In the genomic region with DNA sequence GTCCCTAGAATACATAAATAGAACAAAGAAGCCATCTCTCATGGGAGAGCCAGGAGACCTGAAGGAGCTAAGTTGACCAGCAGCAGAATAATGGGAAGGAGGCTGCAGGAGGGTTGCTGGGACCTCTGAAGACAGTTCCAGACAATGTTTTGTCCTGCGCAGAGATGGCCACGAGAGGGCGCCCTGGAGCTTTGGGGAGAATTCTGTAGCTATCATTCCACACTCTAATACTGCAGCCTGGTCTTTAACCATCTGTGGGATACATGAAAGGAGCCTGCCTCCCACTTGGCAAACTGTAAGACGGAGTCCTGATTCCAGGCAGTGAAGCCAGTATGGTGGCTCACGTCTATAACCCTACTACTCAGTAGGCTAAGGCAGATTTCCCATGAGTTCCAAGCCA, we compare ENCODE assay signal across 9 mouse cellular contexts. TPM values are rescaled to one million over a fixed set of nuclear protein-coding genes. Genes with fewer than 3 reads are reported as not detected.
A peak's percentile ranks its signal among the peaks of the same experiment; 100 is the strongest.
DNase-seq lines count a peak whose midpoint lies in the region; ATAC-seq lines count a peak whose summit lies in the region.
"Had no signal": no experiment of that assay in that cellular context is flagged by ENCODE, and none has a peak within 500 bp of the region (broad histone marks: within the 10 kb centered on the region; RNA-seq: fewer than 3 reads in every experiment).

No protein-coding gene starts in this region.

- ATAC-seq in hindbrain, embryonic 14.5 days (ENCODE audit: low FRiP score): peak; percentile 43; the same call in 1 of the 2 replicates
- peak; percentile 78 for ATAC-seq in megakaryocyte progenitor cell, adult 5-6 weeks (replicated peaks; ENCODE audit: poor library complexity)
- ATAC-seq in erythroblast, adult 5-6 weeks (replicated peaks; ENCODE audit: low FRiP score, poor library complexity, severe bottlenecking): no peak; the same call in 1 of the 2 replicates

- H3K27me3 ChIP-seq in hindbrain, embryonic 14.5 days (ENCODE audit: control insufficient read depth, insufficient read depth, low read length): no peaks in the 10 kb centered on the region
- H3K27me3 ChIP-seq: hindbrain, embryonic 15.5 days had no signal

- no peak overlapping the region for H3K9ac ChIP-seq in hindbrain, embryonic 14.5 days
- H3K9ac ChIP-seq: hindbrain, embryonic 15.5 days had no signal

- no peaks in the 10 kb centered on the region for H3K9me3 ChIP-seq in hindbrain, embryonic 14.5 days (ENCODE audit: control insufficient read depth, low read length)
- H3K9me3 ChIP-seq: hindbrain, embryonic 15.5 days had no signal

- DNase-seq in NIH3T3 (ENCODE audit: low read depth): peak; percentile 89
- peak; percentile 73 for DNase-seq in brain, adult 2 months (ENCODE audit: low read depth, low spot score)
- DNase-seq in fibroblast of lung, adult 2 months (ENCODE audit: low read depth): peak; percentile 26
- DNase-seq in hindbrain, embryonic 14.5 days (ENCODE audit: low spot score): peak; percentile 73
- peak; percentile 78 to 91 for DNase-seq in layer of hippocampus, postnatal 25 days (ENCODE audit: extremely low spot score in 1 of 2, low spot score in 1 of 2)
- DNase-seq in spleen, adult 18-20 months: peak; percentile 55 to 77

- no peak overlapping the region for H3K4me2 ChIP-seq in hindbrain, embryonic 14.5 days (replicated peaks)
- H3K4me2 ChIP-seq: hindbrain, embryonic 15.5 days had no signal

- no peaks in the 10 kb centered on the region for H3K4me1 ChIP-seq in hindbrain, embryonic 14.5 days (replicated peaks; ENCODE audit: control insufficient read depth, insufficient read depth, low read length)
- H3K4me1 ChIP-seq: hindbrain, embryonic 15.5 days had no signal

- no peak overlapping the region for H3K4me3 ChIP-seq in hindbrain, embryonic 14.5 days (replicated peaks; ENCODE audit: low read length)
- H3K4me3 ChIP-seq: hindbrain, embryonic 15.5 days had no signal

- 29% methylated on average over 5 of the region's 5 CpGs for WGBS in hindbrain, embryonic 14.5 days

- H3K27ac ChIP-seq in hindbrain, embryonic 14.5 days: no peak overlapping the region
- H3K27ac ChIP-seq: hindbrain, embryonic 15.5 days had no signal

- no peaks in the 10 kb centered on the region for H3K36me3 ChIP-seq in hindbrain, embryonic 14.5 days (replicated peaks; ENCODE audit: control insufficient read depth, insufficient read depth)
- H3K36me3 ChIP-seq: hindbrain, embryonic 15.5 days had no signal

RNA-seq across cellular contexts. Expression of gene Frrs1l, which starts 27.0 kb away (rescaled TPM):
- 34.2 and 38.2 TPM in 2 replicates for polyA plus RNA-seq in hindbrain, embryonic 14.5 days (2014; fragmentation: Nextera tagmentation; extraction: Ambion mirVana)
- 100 to 1,000 TPM; 202 to 207 TPM for total RNA-seq in layer of hippocampus, postnatal 25 days (2021)
- total RNA-seq in megakaryocyte progenitor cell, adult 5-6 weeks (2015): not detected in 2 replicates
- not detected in 2 replicates for total RNA-seq in megakaryocyte progenitor cell, adult 5-6 weeks (2017)
- total RNA-seq in erythroblast, adult 5-6 weeks (2015; ENCODE audit: low replicate concordance): not detected in 2 replicates
- not detected in 2 replicates for total RNA-seq in erythroblast, adult 5-6 weeks (2017; ENCODE audit: low replicate concordance)

Comparison
In these comparisons a context has a peak if more than half of its experiments do, and no peak if none do; other contexts are left out.
1. DNase-seq: peak in every context shown above with its lines; median percentile 89 in NIH3T3; 84 in layer of hippocampus, postnatal 25 days; 73 in brain, adult 2 months; 73 in hindbrain, embryonic 14.5 days; 66 in spleen, adult 18-20 months; 26 in fibroblast of lung, adult 2 months.
2. RNA of gene Frrs1l, which starts 27.0 kb away (total RNA-seq): 202 to 207 TPM in layer of hippocampus, postnatal 25 days; not detected in megakaryocyte progenitor cell, adult 5-6 weeks and not detected in erythroblast, adult 5-6 weeks; every median in the first group is over 100 times any median in the second.